ENCODE assay signal across 21 mouse cellular contexts in genomic region chr19:7106566-7106965, GRCm38 (mm10). TPM values are rescaled to one million over a fixed set of nuclear protein-coding genes. Genes with fewer than 3 reads are reported as not detected.
DNase-seq lines count a peak whose midpoint lies in the region; ATAC-seq and TF ChIP-seq lines count a peak whose summit lies in the region.
"Had no signal": no experiment of that assay in that cellular context is flagged by ENCODE, and none has a peak within 500 bp of the region (broad histone marks: within the 10 kb centered on the region; RNA-seq: fewer than 3 reads in every experiment).

No protein-coding gene starts in this region.

- peaks cover 85% of the 10 kb centered on the region for H3K4me1 ChIP-seq in forebrain, embryonic 13.5 days
- H3K4me1 ChIP-seq in forebrain, embryonic 10.5 days: peaks cover 94% of the 10 kb centered on the region
- H3K4me1 ChIP-seq in midbrain, embryonic 10.5 days: peaks cover 99% of the 10 kb centered on the region
- peaks cover 12% of the 10 kb centered on the region; the same call in 1 of the 2 replicates for H3K4me1 ChIP-seq in midbrain, postnatal 0 days (ENCODE audit: insufficient read depth, low read length)

- no peaks in the 10 kb centered on the region for H3K9me3 ChIP-seq in forebrain, embryonic 13.5 days (replicated peaks)
- no peaks in the 10 kb centered on the region for H3K9me3 ChIP-seq in forebrain, embryonic 10.5 days
- H3K9me3 ChIP-seq in midbrain, embryonic 10.5 days (replicated peaks): no peaks in the 10 kb centered on the region
- no peaks in the 10 kb centered on the region for H3K9me3 ChIP-seq in midbrain, postnatal 0 days (ENCODE audit: low read length)
- H3K9me3 ChIP-seq: G1E had no signal

- no peak for ATAC-seq in forebrain, embryonic 13.5 days
- no peak for ATAC-seq in midbrain, postnatal 0 days (ENCODE audit: low FRiP score)
- ATAC-seq: activated CD4-positive, CD25-positive, alpha-beta regulatory T cell, adult 4 months; CD4-positive, CD25-positive, alpha-beta regulatory T cell, adult 4 months; Patski had no signal

- H3K9ac ChIP-seq in forebrain, embryonic 13.5 days: 0 out of 2 replicates have a peak overlapping the region, but pooled peaks have one; percentile 2
- H3K9ac ChIP-seq in midbrain, postnatal 0 days (replicated peaks; ENCODE audit: low read length, poor library complexity, severe bottlenecking): no peak overlapping the region

- TF ChIP-seq CTCF in gastrocnemius, adult 2 months (IDR thresholded peaks at IDR 0.05): no peak
- no peak for TF ChIP-seq CTCF in midbrain, postnatal 0 days (IDR thresholded peaks at IDR 0.05)

- no peak overlapping the region for H3K4me3 ChIP-seq in forebrain, embryonic 13.5 days
- H3K4me3 ChIP-seq in forebrain, embryonic 10.5 days: no peak overlapping the region
- H3K4me3 ChIP-seq in gastrocnemius, adult 2 months: no peak overlapping the region
- H3K4me3 ChIP-seq in midbrain, embryonic 10.5 days: no peak overlapping the region
- H3K4me3 ChIP-seq in midbrain, postnatal 0 days (ENCODE audit: low read depth, low read length): no peak overlapping the region

- intact Hi-C loops in gastrocnemius, adult 2 months (cut with DNase I): no loop called here
- intact Hi-C loops in gastrocnemius, postnatal 14 days (cut with DNase I; ENCODE audit: low total_unique reads): loop anchor here (5.0 kb wide), 1 partner anchor 34 kb away; no protein-coding TSS in a partner anchor

- no peak overlapping the region for H3K4me2 ChIP-seq in forebrain, embryonic 13.5 days
- no peak overlapping the region for H3K4me2 ChIP-seq in midbrain, postnatal 0 days (ENCODE audit: low read depth, low read length, poor library complexity, severe bottlenecking)

- no peak for DNase-seq in forebrain, embryonic 10.5 days (ENCODE audit: extremely low spot score, low spot score)
- peak; percentile 61 for DNase-seq in gastrocnemius, adult 18-20 months (ENCODE audit: low spot score)
- no peak for DNase-seq in gastrocnemius, postnatal 10 days
- peak; percentile 63 for DNase-seq in gastrocnemius, adult 2 months
- no peak for DNase-seq in gastrocnemius, postnatal 14 days
- DNase-seq in midbrain, embryonic 10.5 days (ENCODE audit: low spot score): no peak
- DNase-seq in midbrain, postnatal 0 days (ENCODE audit: low spot score): no peak
- DNase-seq: adrenal gland, adult 2 months; adrenal gland, adult 8-10 months; adrenal gland, postnatal 25 days; adrenal gland, postnatal 36 days; B cell, adult 2 months; cerebellum, adult 11 months; cerebellum, adult 11-12 months had no signal

- no peak overlapping the region for H3K27ac ChIP-seq in forebrain, embryonic 13.5 days
- no peak overlapping the region for H3K27ac ChIP-seq in forebrain, embryonic 10.5 days
- H3K27ac ChIP-seq in gastrocnemius, adult 2 months: peak overlapping the region; percentile 73
- peak overlapping the region; percentile 81; the same call in 1 of the 2 replicates for H3K27ac ChIP-seq in midbrain, embryonic 10.5 days (replicated peaks)
- no peak overlapping the region for H3K27ac ChIP-seq in midbrain, postnatal 0 days (ENCODE audit: low read depth, low read length)

- no peaks in the 10 kb centered on the region for H3K36me3 ChIP-seq in forebrain, embryonic 13.5 days (ENCODE audit: poor library complexity, severe bottlenecking)
- H3K36me3 ChIP-seq in forebrain, embryonic 10.5 days (replicated peaks): no peaks in the 10 kb centered on the region
- H3K36me3 ChIP-seq in midbrain, embryonic 10.5 days: no peaks in the 10 kb centered on the region
- H3K36me3 ChIP-seq in midbrain, postnatal 0 days (ENCODE audit: insufficient read depth, low read length): no peaks in the 10 kb centered on the region
- H3K36me3 ChIP-seq: G1E had no signal

- WGBS in forebrain, embryonic 13.5 days: 89% methylated on average over 2 of the region's 2 CpGs
- WGBS in forebrain, embryonic 10.5 days: 80% methylated on average over 2 of the region's 2 CpGs
- 86% methylated on average over 2 of the region's 2 CpGs for WGBS in midbrain, embryonic 10.5 days
- 97% methylated on average over 2 of the region's 2 CpGs for WGBS in midbrain, postnatal 0 days

- no peaks in the 10 kb centered on the region for H3K27me3 ChIP-seq in forebrain, embryonic 13.5 days
- peaks cover 95% of the 10 kb centered on the region for H3K27me3 ChIP-seq in forebrain, embryonic 10.5 days (ENCODE audit: poor library complexity, severe bottlenecking)
- peaks cover 86% of the 10 kb centered on the region for H3K27me3 ChIP-seq in midbrain, embryonic 10.5 days (ENCODE audit: low read depth, poor library complexity, severe bottlenecking)
- no peaks in the 10 kb centered on the region for H3K27me3 ChIP-seq in midbrain, postnatal 0 days (ENCODE audit: insufficient read depth, low read length)
- H3K27me3 ChIP-seq: Patski had no signal

RNA-seq across cellular contexts. Expression of gene Flrt1, which starts 1.0 kb away (rescaled TPM):
- polyA plus RNA-seq in forebrain, embryonic 13.5 days (2015; fragmentation: Nextera tagmentation; extraction: Ambion mirVana): 10.4 and 11.3 TPM in 2 replicates
- polyA plus RNA-seq in forebrain, embryonic 10.5 days (2016; fragmentation: Nextera tagmentation; extraction: Ambion mirVana): 4.0 and 4.8 TPM in 2 replicates
- 1 to 10 TPM; 1.1 to 1.9 TPM for total RNA-seq in gastrocnemius, adult 18-20 months (2021)
- under 1 TPM; 0.61 to 0.99 TPM for total RNA-seq in gastrocnemius, postnatal 10 days (2021)
- under 1 TPM; 0.53 to 0.54 TPM for total RNA-seq in gastrocnemius, adult 2 months (2021)
- total RNA-seq in gastrocnemius, postnatal 14 days (2021): under 1 TPM; 0.27 to 0.51 TPM
- polyA plus RNA-seq in midbrain, embryonic 10.5 days (2016; fragmentation: Nextera tagmentation; extraction: Ambion mirVana): 6.0 and 7.5 TPM in 2 replicates
- 9.9 and 11.4 TPM in 2 replicates for total RNA-seq in midbrain, postnatal 0 days (2014; rRNA removed)
- polyA plus RNA-seq in midbrain, postnatal 0 days (2015; fragmentation: Nextera tagmentation; extraction: Ambion mirVana): 9.8 and 11.9 TPM in 2 replicates
- total RNA-seq: CH12.LX, MEL had no signal
- polyA plus RNA-seq: activated CD4-positive, CD25-positive, alpha-beta regulatory T cell, adult 4 months; G1E had no signal

RNA-seq across cellular contexts. Expression of gene Macrod1, which starts 50.0 kb away (rescaled TPM):
- 3.3 and 4.4 TPM in 2 replicates for polyA plus RNA-seq in forebrain, embryonic 13.5 days (2015; fragmentation: Nextera tagmentation; extraction: Ambion mirVana)
- 3.7 and 3.9 TPM in 2 replicates for polyA plus RNA-seq in forebrain, embryonic 10.5 days (2016; fragmentation: Nextera tagmentation; extraction: Ambion mirVana)
- total RNA-seq in gastrocnemius, adult 18-20 months (2021): 100 to 1,000 TPM; 276 to 311 TPM
- total RNA-seq in gastrocnemius, postnatal 10 days (2021): 100 to 1,000 TPM; 201 to 216 TPM
- 100 to 1,000 TPM; 261 to 294 TPM for total RNA-seq in gastrocnemius, adult 2 months (2021)
- 100 to 1,000 TPM; 187 to 192 TPM for total RNA-seq in gastrocnemius, postnatal 14 days (2021)
- polyA plus RNA-seq in midbrain, embryonic 10.5 days (2016; fragmentation: Nextera tagmentation; extraction: Ambion mirVana): 2.2 and 2.9 TPM in 2 replicates
- total RNA-seq in midbrain, postnatal 0 days (2014; rRNA removed): 1.4 and 5.1 TPM in 2 replicates
- polyA plus RNA-seq in midbrain, postnatal 0 days (2015; fragmentation: Nextera tagmentation; extraction: Ambion mirVana): 5.9 and 6.2 TPM in 2 replicates
- total RNA-seq: CH12.LX, G1E had no signal

Comparison
In these comparisons a context has a peak if more than half of its experiments do, and no peak if none do; other contexts are left out.
1. H3K27ac ChIP-seq: peak in gastrocnemius, adult 2 months (single experiment) and midbrain, embryonic 10.5 days (single experiment); none in forebrain, embryonic 13.5 days (single experiment), forebrain, embryonic 10.5 days (single experiment) and midbrain, postnatal 0 days (single experiment).
2. DNase-seq: peak in gastrocnemius, adult 18-20 months (single experiment) and gastrocnemius, adult 2 months (single experiment); none in forebrain, embryonic 10.5 days (single experiment), gastrocnemius, postnatal 10 days (single experiment), gastrocnemius, postnatal 14 days (single experiment), midbrain, embryonic 10.5 days (single experiment) and midbrain, postnatal 0 days (single experiment).
3. RNA of gene Macrod1, which starts 50.0 kb away (total RNA-seq): 276 to 311 TPM in gastrocnemius, adult 18-20 months, 261 to 294 TPM in gastrocnemius, adult 2 months, 201 to 216 TPM in gastrocnemius, postnatal 10 days and 187 to 192 TPM in gastrocnemius, postnatal 14 days; 1.4 to 5.1 TPM in midbrain, postnatal 0 days; every median in the first group is over 10 times any median in the second.